Mouse (Mus musculus) lung, embryonic 15.5 days (tissue): ENCODE measurements around the gene Wrap73. TPM values are rescaled to one million over a fixed set of nuclear protein-coding genes. Genes with fewer than 3 reads are reported as not detected.
A peak's percentile ranks its signal among the peaks of the same experiment; 100 is the strongest.

Source experiments
- ATAC-seq: fragments of 200-750 bp; cut with Nextera tagmentation; 2 replicates; pipeline ENCODE4 v1.8.0; 2017; ENCODE audit warnings: moderate number of reproducible peaks, borderline replicate concordance; ENCODE audit not compliant: low FRiP score, low TSS enrichment; ENCODE audit errors: extremely low read depth
- H3K27ac ChIP-seq: fragments of 300-500 bp; sonication (generic); 2 replicates; pipeline ENCODE4 v1.5.1; 2015; ENCODE audit warnings: moderate library complexity, mild to moderate bottlenecking, inconsistent platforms
- H3K27me3 ChIP-seq: fragments of 300-500 bp; sonication (generic); 2 replicates; pipeline ENCODE4 v1.6.1; 2015; ENCODE audit warnings: inconsistent platforms
- H3K36me3 ChIP-seq: fragments of 300-500 bp; sonication (generic); 2 replicates; pipeline ENCODE4 v1.6.1; 2015; ENCODE audit warnings: inconsistent platforms
- H3K4me1 ChIP-seq: fragments of 300-500 bp; sonication (generic); 2 replicates; pipeline ENCODE4 v1.6.1; 2015; ENCODE audit warnings: inconsistent platforms
- H3K4me2 ChIP-seq: fragments of 300-500 bp; sonication (generic); 2 replicates; pipeline ENCODE4 v1.6.1; 2015; ENCODE audit warnings: inconsistent platforms, mild to moderate bottlenecking, moderate library complexity
- H3K4me3 ChIP-seq: fragments of 300-500 bp; sonication (generic); 2 replicates; pipeline ENCODE4 v1.5.1; 2015; ENCODE audit warnings: mild to moderate bottlenecking, inconsistent platforms
- H3K9ac ChIP-seq: fragments of 300-500 bp; sonication (generic); 2 replicates; pipeline ENCODE4 v1.6.1; 2015; ENCODE audit warnings: inconsistent platforms
- H3K9me3 ChIP-seq: fragments of 300-500 bp; sonication (generic); 2 replicates; pipeline ENCODE4 v1.6.1; 2016; ENCODE audit warnings: inconsistent platforms
- WGBS: fragments of 180-500 bp; shearing (Covaris S2); methylation state at CpG from one replicate; pipeline ENCODE4 v1.1.7; 2015; 5-methylcytosine and 5-hydroxymethylcytosine counted together
- polyA plus RNA-seq: library from polyadenylated mRNA; unstranded; fragments of >200 nt; fragmentation: Nextera tagmentation; extraction: Ambion mirVana; gene quantifications from 2 replicates; pipeline ENCODE4 v1.2.1, GENCODE M21; 2015

Gene Wrap73
- polyA plus RNA-seq, 1 experiment from 2014 or later, result 41.7 TPM

DNA sequence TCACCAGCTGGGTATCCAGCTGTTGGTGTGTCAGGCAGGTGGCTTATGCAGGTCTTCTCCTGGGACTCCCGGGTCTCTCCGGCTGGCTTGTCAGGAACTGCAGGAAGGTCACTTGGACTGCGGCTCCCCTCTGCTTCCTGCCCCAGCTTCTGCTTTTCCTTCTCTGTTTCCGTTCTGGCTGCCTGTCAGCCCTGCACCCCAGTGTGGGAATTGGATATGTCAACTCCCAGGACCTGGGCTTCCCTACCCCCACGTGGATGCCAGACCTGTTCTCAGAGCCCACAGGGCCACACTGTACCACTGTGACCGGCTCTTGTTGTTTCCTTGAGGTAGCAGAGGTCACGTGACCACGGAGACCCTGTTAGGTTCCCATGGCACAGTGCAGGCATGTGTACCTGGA is 46.8 kb downstream of the Wrap73 start:
- Histone ChIP-seq H3K9ac (no peak overlapping the region), H3K27me3 (no peaks in the 10 kb centered on the region), H3K4me2 (no peak overlapping the region), H3K4me1 (no peaks in the 10 kb centered on the region), H3K36me3 (no peaks in the 10 kb centered on the region), H3K27ac (no peak overlapping the region), H3K4me3 (no peak overlapping the region), H3K9me3 (no peaks in the 10 kb centered on the region)
- no peak for ATAC-seq
- 64% methylated on average over 8 of the region's 8 CpGs for WGBS

DNA sequence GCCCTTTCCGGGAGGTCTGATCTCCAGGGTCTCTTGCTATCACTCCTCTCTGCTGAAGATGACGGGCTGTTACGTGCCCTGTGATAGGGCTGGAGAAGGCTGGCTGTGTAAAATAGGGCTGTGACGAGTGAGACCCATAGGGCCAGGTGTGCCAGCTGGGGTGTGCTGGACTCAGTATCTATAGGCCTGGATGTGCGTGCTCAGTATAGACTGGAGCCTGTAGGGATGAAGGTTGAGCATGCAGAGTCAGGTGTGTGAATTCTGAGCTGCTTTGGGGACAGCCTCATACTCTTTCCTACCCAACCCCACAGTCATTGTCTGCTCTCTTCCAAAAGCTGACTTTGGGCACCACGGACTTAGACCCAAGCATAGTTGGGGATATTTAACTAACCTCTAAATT is 55.8 kb downstream of the Wrap73 start:
- Histone ChIP-seq H3K4me2 (no peak overlapping the region), H3K27me3 (no peaks in the 10 kb centered on the region), H3K9ac (no peak overlapping the region), H3K36me3 (no peaks in the 10 kb centered on the region), H3K4me3 (no peak overlapping the region), H3K9me3 (no peaks in the 10 kb centered on the region), H3K27ac (no peak overlapping the region), H3K4me1 (no peaks in the 10 kb centered on the region)
- 75% methylated on average over 6 of the region's 6 CpGs for WGBS
- no peak for ATAC-seq

DNA sequence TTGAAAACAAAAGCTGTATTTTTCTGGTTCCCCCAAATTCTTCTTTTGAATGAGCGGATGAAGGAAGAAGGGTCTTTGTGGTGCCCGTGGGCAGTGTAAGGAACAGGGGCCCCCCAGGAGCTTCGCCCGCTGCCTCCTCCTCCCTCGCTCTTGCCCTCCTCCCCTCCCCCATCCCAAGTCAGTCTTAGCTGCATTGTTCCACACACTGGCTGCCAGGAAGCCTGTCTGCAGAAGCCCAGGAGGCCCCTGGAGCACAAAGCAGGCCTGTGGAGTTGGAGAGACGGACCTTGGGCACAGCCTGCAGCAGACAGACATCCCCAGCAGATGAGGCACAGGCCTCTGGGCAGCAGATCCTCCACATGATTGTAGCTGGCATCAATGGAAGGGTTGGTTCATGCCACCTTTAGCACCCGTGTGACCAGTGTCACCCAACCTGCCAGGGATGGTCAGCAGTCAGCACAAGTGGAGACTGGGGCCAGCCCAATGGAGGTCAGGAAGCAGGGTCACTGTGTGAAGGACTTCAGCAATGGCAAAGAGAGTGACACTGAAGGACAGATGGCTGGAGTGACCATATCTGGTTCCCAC is 56.3 kb downstream of the Wrap73 start:
- no peak overlapping the region for H3K4me2 ChIP-seq

DNA sequence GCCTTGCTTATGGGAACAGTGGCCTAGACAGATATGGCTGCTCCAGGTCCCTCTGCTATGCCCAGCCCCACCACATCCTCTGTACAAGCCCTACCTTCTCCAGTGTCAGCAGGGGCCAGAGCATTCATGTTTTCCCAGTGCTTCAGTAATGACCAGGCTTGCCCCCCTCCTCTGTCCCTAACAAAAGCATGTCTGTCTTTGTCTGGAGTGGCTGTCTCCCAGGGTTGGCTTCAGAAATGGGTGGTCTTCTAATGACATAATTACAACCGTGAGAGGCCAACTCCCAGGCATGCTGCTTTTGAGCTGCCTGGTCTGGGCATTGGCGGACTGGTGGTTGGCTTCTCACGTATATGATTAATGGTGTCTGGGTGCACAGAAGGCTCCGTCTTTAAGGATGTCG is 59.3 kb downstream of the Wrap73 start:
- WGBS, result 76% methylated on average over 5 of the region's 5 CpGs
- Histone ChIP-seq H3K27me3 (no peaks in the 10 kb centered on the region), H3K4me1 (peaks cover 13% of the 10 kb centered on the region; the same call in 1 of the 2 replicates), H3K9ac (no peak overlapping the region), H3K9me3 (no peaks in the 10 kb centered on the region), H3K4me3 (no peak overlapping the region), H3K4me2 (no peak overlapping the region), H3K27ac (no peak overlapping the region), H3K36me3 (no peaks in the 10 kb centered on the region)
- no peak for ATAC-seq

More for the DNA sequence above, 56.3 kb downstream of the Wrap73 start:
- no peak overlapping the region for H3K4me3 ChIP-seq
- H3K27ac ChIP-seq, result no peak overlapping the region
- H3K4me1 ChIP-seq, result no peaks in the 10 kb centered on the region
- WGBS, result 52% methylated on average over 7 of the region's 7 CpGs
- H3K9ac ChIP-seq, result no peak overlapping the region
- peak; percentile 55 for ATAC-seq
- H3K9me3 ChIP-seq, result no peaks in the 10 kb centered on the region
- no peaks in the 10 kb centered on the region for H3K36me3 ChIP-seq
- H3K27me3 ChIP-seq, result no peaks in the 10 kb centered on the region

DNA sequence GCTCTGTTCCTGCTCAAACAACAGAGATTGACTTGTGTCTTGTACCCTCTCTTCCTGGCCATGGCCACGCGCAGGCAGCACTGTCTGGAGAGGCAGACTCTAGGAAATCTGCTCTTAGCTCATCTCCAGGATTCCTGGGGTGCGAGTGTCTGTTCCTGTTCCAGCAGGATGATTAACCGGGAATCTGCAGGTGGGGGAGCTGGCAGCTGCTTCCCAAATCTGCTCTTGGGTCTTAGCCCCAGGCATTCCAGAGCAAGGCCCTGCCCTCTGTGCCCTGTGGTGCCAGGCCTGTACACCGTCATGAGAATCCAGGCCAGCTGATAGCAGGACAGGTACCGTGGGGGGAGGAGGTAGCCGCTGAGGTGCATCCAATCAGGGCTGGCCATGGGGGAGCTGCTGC is 62.4 kb downstream of the Wrap73 start:
- Histone ChIP-seq H3K9me3 (no peaks in the 10 kb centered on the region), H3K9ac (no peak overlapping the region; the same call in 1 of the 2 replicates), H3K4me2 (no peak overlapping the region), H3K36me3 (no peaks in the 10 kb centered on the region), H3K27me3 (no peaks in the 10 kb centered on the region), H3K4me1 (peaks cover 13% of the 10 kb centered on the region; the same call in 1 of the 2 replicates), H3K4me3 (no peak overlapping the region), H3K27ac (no peak overlapping the region)
- WGBS, result 71% methylated on average over 7 of the region's 7 CpGs
- ATAC-seq, result no peak

DNA sequence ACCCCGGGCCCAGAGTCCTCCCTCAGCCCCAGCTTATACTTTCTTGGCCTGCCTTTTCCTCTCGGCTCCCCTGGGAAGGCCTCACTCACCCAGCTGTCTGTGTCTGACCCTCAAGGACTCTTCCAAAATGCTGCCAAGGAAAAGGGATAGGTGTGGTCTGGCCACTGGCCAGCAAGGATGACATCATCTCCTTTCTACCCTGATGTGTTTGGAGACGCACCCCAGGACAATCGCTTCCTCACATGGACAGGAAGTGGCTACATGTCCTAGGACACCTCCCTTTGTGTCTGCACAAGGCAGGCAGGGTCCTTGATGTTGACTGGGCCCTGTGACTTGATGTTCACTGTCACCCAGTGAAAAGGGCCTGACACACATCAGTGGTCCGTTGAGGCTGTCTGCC is 63.2 kb downstream of the Wrap73 start:
- Histone ChIP-seq H3K9me3 (no peaks in the 10 kb centered on the region), H3K27me3 (no peaks in the 10 kb centered on the region), H3K4me2 (no peak overlapping the region), H3K9ac (no peak overlapping the region), H3K4me3 (no peak overlapping the region), H3K36me3 (no peaks in the 10 kb centered on the region), H3K27ac (no peak overlapping the region), H3K4me1 (peaks cover 13% of the 10 kb centered on the region; the same call in 1 of the 2 replicates)
- WGBS, result 33% methylated on average over 5 of the region's 5 CpGs
- ATAC-seq, result no peak

DNA sequence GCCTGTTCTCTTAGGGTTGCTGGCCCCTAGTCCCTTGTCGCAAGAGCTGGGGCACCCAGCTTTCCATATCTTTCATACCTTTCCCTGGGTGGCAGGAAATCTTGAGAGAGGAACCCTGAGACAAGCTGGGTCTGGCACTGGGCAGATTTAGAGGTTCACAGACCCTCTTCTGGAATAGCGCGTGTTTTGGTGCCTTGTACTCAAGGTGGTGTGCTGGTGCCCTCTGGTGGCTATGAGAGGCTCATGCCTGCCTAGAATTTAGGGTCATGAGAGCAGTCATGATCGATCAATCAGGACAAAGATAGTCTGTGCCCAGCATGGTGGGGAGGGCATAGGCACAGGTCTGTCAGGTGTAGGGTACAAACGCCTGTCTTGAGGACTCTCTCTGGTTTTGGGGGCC is 65.1 kb downstream of the Wrap73 start:
- no peak for ATAC-seq
- 13% methylated on average over 5 of the region's 5 CpGs for WGBS

DNA sequence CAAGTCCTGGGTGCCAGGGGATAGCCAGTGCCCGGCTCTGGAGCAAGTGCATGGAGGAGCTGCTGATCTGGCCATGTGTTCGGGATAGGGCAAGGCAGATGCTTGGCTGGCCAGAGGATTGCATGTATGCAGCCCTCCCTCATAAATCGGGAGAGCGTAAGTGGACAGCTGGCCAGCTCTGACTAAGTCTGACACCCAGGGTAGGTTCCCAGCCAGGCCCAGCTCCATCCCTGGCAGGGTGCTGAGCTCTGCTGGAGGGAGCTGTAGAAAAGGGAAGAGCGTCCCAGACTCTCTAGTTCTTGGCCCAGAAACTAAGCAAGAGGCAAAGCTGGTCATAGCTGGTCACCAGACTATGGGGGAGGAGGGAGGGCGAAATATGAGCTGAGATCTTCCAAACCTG is 66.9 kb downstream of the Wrap73 start:
- Histone ChIP-seq H3K36me3 (no peaks in the 10 kb centered on the region), H3K4me1 (peaks cover 20% of the 10 kb centered on the region), H3K4me2 (no peak overlapping the region), H3K9ac (no peak overlapping the region), H3K27me3 (no peaks in the 10 kb centered on the region), H3K27ac (0 out of 2 replicates have a peak overlapping the region, but pooled peaks have one; percentile 21), H3K9me3 (no peaks in the 10 kb centered on the region), H3K4me3 (no peak overlapping the region)
- 64% methylated on average over 6 of the region's 6 CpGs for WGBS
- ATAC-seq, result no peak

More for the DNA sequence above, 65.1 kb downstream of the Wrap73 start:
- peaks cover 13% of the 10 kb centered on the region; the same call in 1 of the 2 replicates for H3K4me1 ChIP-seq
- H3K27ac ChIP-seq, result no peak overlapping the region
- no peaks in the 10 kb centered on the region for H3K27me3 ChIP-seq
- no peaks in the 10 kb centered on the region for H3K9me3 ChIP-seq
- H3K4me3 ChIP-seq, result no peak overlapping the region
- no peak overlapping the region for H3K9ac ChIP-seq
- no peaks in the 10 kb centered on the region for H3K36me3 ChIP-seq
- no peak overlapping the region for H3K4me2 ChIP-seq

DNA sequence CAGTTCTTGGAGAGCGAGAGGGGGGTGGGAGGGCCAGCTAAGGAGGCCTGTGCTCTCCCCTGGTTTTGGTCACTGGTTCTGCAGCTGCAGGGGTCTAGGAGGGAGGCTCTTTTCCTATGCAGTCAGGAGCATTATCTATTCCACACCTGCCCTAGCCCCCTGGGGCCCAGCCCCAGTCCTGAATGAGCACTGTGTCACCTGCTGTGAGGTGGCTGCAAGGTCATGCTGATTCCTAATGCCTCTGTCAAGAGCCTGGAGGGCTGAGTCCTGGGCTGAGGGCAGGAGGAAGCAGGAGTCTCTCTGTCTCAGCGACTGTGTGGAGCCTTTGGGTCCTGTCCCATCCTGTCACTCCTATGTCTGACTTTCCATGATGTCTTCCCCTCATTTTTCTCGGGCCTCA is 67.7 kb downstream of the Wrap73 start:
- Histone ChIP-seq H3K27me3 (no peaks in the 10 kb centered on the region), H3K4me2 (no peak overlapping the region), H3K27ac (no peak overlapping the region), H3K9me3 (no peaks in the 10 kb centered on the region), H3K9ac (no peak overlapping the region), H3K4me1 (peaks cover 23% of the 10 kb centered on the region), H3K4me3 (no peak overlapping the region), H3K36me3 (no peaks in the 10 kb centered on the region)
- 17% methylated on average over 3 of the region's 3 CpGs for WGBS
- no peak for ATAC-seq

DNA sequence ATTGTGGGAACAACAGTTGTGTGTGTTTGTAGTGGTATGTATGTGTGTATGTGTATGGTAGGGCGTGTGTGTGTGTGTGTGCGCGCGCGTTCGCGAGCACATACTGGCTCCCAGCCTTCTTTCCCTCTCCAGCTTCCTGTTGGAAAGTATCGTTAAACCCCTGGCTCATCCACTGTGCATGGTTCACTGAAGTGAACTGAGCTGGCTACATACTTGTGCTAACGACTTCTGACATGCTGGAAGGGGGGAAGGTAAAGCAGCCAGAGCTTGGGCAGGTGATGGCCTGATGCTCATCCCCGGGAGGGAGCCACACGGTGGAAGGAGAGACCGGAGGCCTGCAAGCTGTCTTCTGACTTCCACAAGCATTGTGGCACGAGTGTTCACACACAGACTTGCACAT is 69.3 kb downstream of the Wrap73 start:
- no peak overlapping the region for H3K4me2 ChIP-seq
- WGBS, result 67% methylated on average over 13 of the region's 13 CpGs
- no peak for ATAC-seq
- no peak overlapping the region for H3K27ac ChIP-seq
- H3K36me3 ChIP-seq, result no peaks in the 10 kb centered on the region
- no peak overlapping the region for H3K9ac ChIP-seq
- no peaks in the 10 kb centered on the region for H3K9me3 ChIP-seq
- H3K4me1 ChIP-seq, result peaks cover 13% of the 10 kb centered on the region
- H3K4me3 ChIP-seq, result no peak overlapping the region
- H3K27me3 ChIP-seq, result no peaks in the 10 kb centered on the region

DNA sequence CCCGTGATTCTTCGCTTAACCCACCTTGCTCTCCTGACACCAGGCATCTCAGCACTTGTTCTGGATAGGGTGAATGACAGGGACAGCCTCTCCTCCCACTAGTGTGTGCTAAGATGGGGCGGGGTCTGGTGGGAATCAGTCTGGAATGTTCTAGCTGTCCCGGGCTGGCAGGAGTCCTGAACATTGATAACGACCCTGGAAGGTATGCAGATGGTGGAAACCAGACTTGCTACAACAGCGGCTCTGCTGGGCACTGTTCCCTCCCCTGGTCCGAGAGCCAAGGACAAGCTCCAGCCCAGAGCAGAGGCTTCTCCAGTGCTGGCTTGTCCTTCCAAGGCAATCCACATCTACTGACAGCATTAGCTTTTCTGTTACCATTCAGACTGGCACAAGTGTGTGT is 71.4 kb downstream of the Wrap73 start:
- H3K27ac ChIP-seq, result no peak overlapping the region; the same call in 1 of the 2 replicates
- no peaks in the 10 kb centered on the region for H3K9me3 ChIP-seq
- 35% methylated on average over 7 of the region's 7 CpGs for WGBS
- H3K9ac ChIP-seq, result no peak overlapping the region
- H3K4me2 ChIP-seq, result no peak overlapping the region
- H3K27me3 ChIP-seq, result no peaks in the 10 kb centered on the region
- peaks cover 13% of the 10 kb centered on the region for H3K4me1 ChIP-seq
- H3K4me3 ChIP-seq, result no peak overlapping the region
- no peaks in the 10 kb centered on the region for H3K36me3 ChIP-seq
- peak; percentile 33; the same call in 1 of the 2 replicates for ATAC-seq

DNA sequence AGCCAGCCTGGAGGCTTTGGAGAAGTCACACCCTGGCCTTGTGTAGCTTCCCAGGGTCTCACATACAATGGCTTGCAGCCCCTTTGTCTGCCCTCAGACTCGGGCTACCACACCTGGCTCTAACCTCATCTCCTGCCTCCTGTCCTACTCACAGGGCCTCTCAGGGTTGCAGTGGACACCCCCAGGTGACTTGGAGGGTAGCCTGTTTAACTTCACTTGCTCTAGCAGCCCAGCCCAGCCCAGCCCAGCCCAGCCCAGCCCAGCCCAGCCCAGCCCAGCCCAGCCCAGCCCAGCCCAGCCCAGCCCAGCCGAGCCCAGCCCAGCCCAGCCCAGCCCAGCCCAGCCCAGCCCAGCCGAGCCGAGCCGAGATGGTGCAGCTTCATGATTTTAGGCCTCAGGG is 71.9 kb downstream of the Wrap73 start:
- Histone ChIP-seq H3K27me3 (no peaks in the 10 kb centered on the region), H3K4me2 (no peak overlapping the region), H3K9me3 (no peaks in the 10 kb centered on the region), H3K4me1 (peaks cover 13% of the 10 kb centered on the region), H3K27ac (no peak overlapping the region; the same call in 1 of the 2 replicates), H3K36me3 (no peaks in the 10 kb centered on the region), H3K4me3 (no peak overlapping the region), H3K9ac (no peak overlapping the region)
- ATAC-seq, result no peak
- 10% methylated on average over 5 of the region's 5 CpGs for WGBS
